In the genomic region with DNA sequence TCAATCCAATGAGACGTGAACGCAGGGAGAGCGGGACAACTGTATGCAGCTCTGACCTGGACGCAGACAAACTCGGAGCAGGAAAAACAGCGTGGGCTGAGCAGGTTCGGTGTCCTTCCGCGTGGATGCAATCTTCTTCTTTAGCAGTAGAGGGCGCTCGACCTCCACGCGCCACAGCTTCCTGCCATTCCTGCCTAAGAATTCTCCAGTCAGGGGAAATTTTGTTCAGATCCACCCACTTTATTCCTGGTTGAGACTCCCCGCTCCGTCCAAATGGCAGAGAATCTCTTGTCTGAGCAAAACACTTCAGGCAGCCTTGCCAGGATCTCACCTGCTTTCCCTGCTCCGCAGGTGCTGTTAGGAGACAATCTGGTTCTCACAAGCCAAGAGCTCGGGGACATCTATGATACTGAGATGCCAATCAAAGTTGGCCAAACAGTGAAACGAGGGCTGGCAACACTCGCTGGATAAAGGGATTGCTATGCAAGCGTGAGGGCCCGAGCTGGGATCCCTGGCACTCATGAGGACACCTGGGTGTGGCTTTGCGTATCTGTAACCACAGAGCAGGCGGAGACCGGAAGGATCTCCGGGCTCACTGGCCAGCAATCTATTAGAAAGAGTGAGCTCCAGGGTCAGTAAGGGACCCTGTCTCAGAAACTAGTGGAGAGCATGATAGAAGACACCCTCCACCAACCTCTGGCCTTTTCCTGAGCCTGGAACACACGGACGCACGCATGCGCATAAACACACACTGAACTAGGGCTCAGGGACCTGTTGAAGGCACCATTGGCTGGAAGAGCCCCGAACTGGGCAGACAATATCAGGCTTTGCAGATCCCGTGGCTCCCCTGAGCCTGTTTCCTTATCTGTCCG, we compare ENCODE assay signal across 8 mouse cellular contexts. TPM values are rescaled to one million over a fixed set of nuclear protein-coding genes. Genes with fewer than 3 reads are reported as not detected.
DNase-seq lines count a peak whose midpoint lies in the region; ATAC-seq and TF ChIP-seq lines count a peak whose summit lies in the region.

No protein-coding gene starts in this region.

- WGBS in hindbrain, embryonic 10.5 days: 6% methylated on average over 32 of the region's 32 CpGs
- 4% methylated on average over 32 of the region's 32 CpGs for WGBS in lung, embryonic 16.5 days
- 7% methylated on average over 32 of the region's 32 CpGs for WGBS in thymus, adult 2 months

- H3K27me3 ChIP-seq in hindbrain, embryonic 10.5 days (ENCODE audit: insufficient read depth, poor library complexity, severe bottlenecking): no peaks in the 10 kb centered on the region
- H3K27me3 ChIP-seq in lung, embryonic 16.5 days (ENCODE audit: control insufficient read depth, insufficient read depth, low read depth, low read length): no peaks in the 10 kb centered on the region
- H3K27me3 ChIP-seq in thymus, adult 2 months (ENCODE audit: control insufficient read depth, insufficient read depth, low read length): no peaks in the 10 kb centered on the region

- H3K27ac ChIP-seq in hindbrain, embryonic 10.5 days: peak overlapping the region; percentile 60
- peak overlapping the region; percentile 22; the same call in 1 of the 2 replicates for H3K27ac ChIP-seq in lung, embryonic 16.5 days (ENCODE audit: low read length)
- H3K27ac ChIP-seq in thymus, adult 2 months (ENCODE audit: control insufficient read depth, insufficient read depth, low read length): no peak overlapping the region

- ATAC-seq in frontal cortex, adult (ENCODE audit: low TSS enrichment): peak; percentile 69
- ATAC-seq in lung, embryonic 16.5 days (ENCODE audit: low read depth): peak; percentile 73

- peaks cover 18% of the 10 kb centered on the region for H3K4me1 ChIP-seq in hindbrain, embryonic 10.5 days (replicated peaks)
- H3K4me1 ChIP-seq in lung, embryonic 16.5 days (replicated peaks; ENCODE audit: control insufficient read depth, insufficient read depth, low read length): peaks cover 15% of the 10 kb centered on the region
- peaks cover 11% of the 10 kb centered on the region for H3K4me1 ChIP-seq in thymus, adult 2 months (replicated peaks; ENCODE audit: control insufficient read depth, insufficient read depth, low read length)

- H3K4me2 ChIP-seq in lung, embryonic 16.5 days (ENCODE audit: low read depth, low read length): peak overlapping the region; percentile 96

- TF ChIP-seq CTCF in thymus, adult 2 months (IDR thresholded peaks at IDR 0.05; ENCODE audit: borderline replicate concordance, control insufficient read depth, extremely low read depth, insufficient read depth, low read length, poor library complexity): peak; percentile 88

- H3K36me3 ChIP-seq in hindbrain, embryonic 10.5 days: no peaks in the 10 kb centered on the region
- H3K36me3 ChIP-seq in lung, embryonic 16.5 days (ENCODE audit: control insufficient read depth, insufficient read depth, low read length): no peaks in the 10 kb centered on the region
- H3K36me3 ChIP-seq in thymus, adult 2 months (ENCODE audit: control insufficient read depth, insufficient read depth, low read length): no peaks in the 10 kb centered on the region

- TF ChIP-seq POLR2A in thymus, adult 2 months (IDR thresholded peaks at IDR 0.05; ENCODE audit: control insufficient read depth, extremely low read depth, insufficient read depth, low read length, poor library complexity): no peak

- H3K9ac ChIP-seq in lung, embryonic 16.5 days (ENCODE audit: low read length): peak overlapping the region; percentile 59

- peak; percentile 87 for DNase-seq in NIH3T3 (ENCODE audit: low read depth)
- peak; percentile 83 for DNase-seq in cerebellum, adult 9-10 months
- DNase-seq in hindbrain, embryonic 10.5 days (ENCODE audit: low spot score): peak; percentile 75
- DNase-seq in layer of hippocampus, adult 9-11 months: peak; percentile 49
- DNase-seq in ovary, adult 18-20 months (ENCODE audit: low spot score): peak; percentile 44
- DNase-seq in thymus, adult 2 months: peak; percentile 65

- H3K9me3 ChIP-seq in hindbrain, embryonic 10.5 days: no peaks in the 10 kb centered on the region
- H3K9me3 ChIP-seq in lung, embryonic 16.5 days (ENCODE audit: control insufficient read depth, low read length): no peaks in the 10 kb centered on the region

- H3K4me3 ChIP-seq in hindbrain, embryonic 10.5 days: peak overlapping the region; percentile 52
- peak overlapping the region; percentile 52 for H3K4me3 ChIP-seq in lung, embryonic 16.5 days (ENCODE audit: low read length)
- peak overlapping the region; percentile 47 for H3K4me3 ChIP-seq in thymus, adult 2 months (ENCODE audit: control insufficient read depth, insufficient read depth, low read length)

RNA-seq across cellular contexts. Expression of a gene that starts 8.6 kb away (rescaled TPM):
- 0.05 TPM in 1 of 2 replicates, not detected in the other for polyA plus RNA-seq in hindbrain, embryonic 10.5 days (2016; fragmentation: Nextera tagmentation; extraction: Ambion mirVana)
- 0.08 and 0.16 TPM in 2 replicates for polyA plus RNA-seq in lung, embryonic 16.5 days (2015; fragmentation: Nextera tagmentation; extraction: Ambion mirVana)
- 4.0 and 4.1 TPM in 2 replicates for polyA plus RNA-seq in thymus, adult 2 months (2012; rRNA removed)

RNA-seq across cellular contexts. Expression of a gene that starts 31.5 kb away (rescaled TPM):
- polyA plus RNA-seq in hindbrain, embryonic 10.5 days (2016; fragmentation: Nextera tagmentation; extraction: Ambion mirVana): 11.2 TPM in 2 replicates
- polyA plus RNA-seq in lung, embryonic 16.5 days (2015; fragmentation: Nextera tagmentation; extraction: Ambion mirVana): 9.6 and 9.8 TPM in 2 replicates
- polyA plus RNA-seq in thymus, adult 2 months (2012; rRNA removed): 112 and 124 TPM in 2 replicates

RNA-seq across cellular contexts. Expression of a gene that starts 37.5 kb away (rescaled TPM):
- 49.0 and 49.9 TPM in 2 replicates for polyA plus RNA-seq in hindbrain, embryonic 10.5 days (2016; fragmentation: Nextera tagmentation; extraction: Ambion mirVana)
- 48.0 and 49.2 TPM in 2 replicates for polyA plus RNA-seq in lung, embryonic 16.5 days (2015; fragmentation: Nextera tagmentation; extraction: Ambion mirVana)
- 25.6 and 29.9 TPM in 2 replicates for polyA plus RNA-seq in thymus, adult 2 months (2012; rRNA removed)

RNA-seq across cellular contexts. Expression of a gene that starts 56.4 kb away (rescaled TPM):
- not detected in 2 replicates for polyA plus RNA-seq in hindbrain, embryonic 10.5 days (2016; fragmentation: Nextera tagmentation; extraction: Ambion mirVana)
- 0.50 and 0.85 TPM in 2 replicates for polyA plus RNA-seq in lung, embryonic 16.5 days (2015; fragmentation: Nextera tagmentation; extraction: Ambion mirVana)
- polyA plus RNA-seq in thymus, adult 2 months (2012; rRNA removed): 20.1 and 20.7 TPM in 2 replicates
